Mouse (Mus musculus) midbrain, postnatal 0 days (tissue): Measurements from ENCODE around the gene Lypd6b. TPM values are rescaled to one million over a fixed set of nuclear protein-coding genes. Genes with fewer than 3 reads are reported as not detected.

Experiments
- ATAC-seq: fragments of 200-750 bp; cut with Nextera tagmentation; 2 replicates; pipeline ENCODE4 v1.8.0; 2017; ENCODE audit warnings: moderate number of reproducible peaks, mild to moderate bottlenecking, moderate TSS enrichment, moderate library complexity; ENCODE audit not compliant: low FRiP score
- DNase-seq: peaks from one replicate; pipeline ENCODE4 v3.0.0-alpha.2; 2015; ENCODE audit warnings: low spot score
- H3K27ac ChIP-seq: fragments of 300-500 bp; sonication (generic); 2 replicates; pipeline ENCODE4 v1.5.1; 2014; ENCODE audit warnings: low read depth, mild to moderate bottlenecking, low read length, mixed read lengths
- H3K27me3 ChIP-seq: fragments of 300-500 bp; sonication (generic); 2 replicates; pipeline ENCODE4 v1.6.1; 2014; ENCODE audit warnings: low read length, control low read depth, mixed read lengths; ENCODE audit not compliant: insufficient read depth
- H3K36me3 ChIP-seq: fragments of 300-500 bp; sonication (generic); 2 replicates; pipeline ENCODE4 v1.6.1; 2014; ENCODE audit warnings: low read length, control low read depth, mixed read lengths; ENCODE audit not compliant: insufficient read depth
- H3K4me1 ChIP-seq: fragments of 300-500 bp; sonication (generic); 2 replicates; pipeline ENCODE4 v1.6.1; 2014; ENCODE audit warnings: mild to moderate bottlenecking, control low read depth, antibody characterized with exemption, low read length, mixed read lengths; ENCODE audit not compliant: insufficient read depth
- H3K4me2 ChIP-seq: fragments of 300-500 bp; sonication (generic); 2 replicates; pipeline ENCODE4 v1.6.1; 2014; ENCODE audit warnings: low read depth, mild to moderate bottlenecking, low read length, mixed read lengths; ENCODE audit not compliant: poor library complexity, severe bottlenecking
- H3K4me3 ChIP-seq: fragments of 300-500 bp; sonication (generic); 2 replicates; pipeline ENCODE4 v1.5.1; 2014; ENCODE audit warnings: low read depth, mild to moderate bottlenecking, low read length, moderate library complexity
- H3K9ac ChIP-seq: fragments of 300-500 bp; sonication (generic); replicated peaks from 2 replicates; pipeline ENCODE4 v1.6.1; 2014; ENCODE audit warnings: mild to moderate bottlenecking, low read length, moderate library complexity, mixed read lengths; ENCODE audit not compliant: poor library complexity, severe bottlenecking
- H3K9me3 ChIP-seq: fragments of 300-500 bp; sonication (generic); 2 replicates; pipeline ENCODE4 v1.6.1; 2016; ENCODE audit warnings: low read length, control low read depth
- CTCF ChIP-seq: IDR thresholded peaks from 2 replicates; pipeline ENCODE4 v1.5.1; 2016; ENCODE audit warnings: antibody characterized with exemption, mild to moderate bottlenecking
- WGBS: fragments of 180-500 bp; shearing (Covaris S2); extraction: QIAGEN DNeasy Blood & Tissue Kit; methylation state at CpG from one replicate; pipeline ENCODE4 v1.1.7; 2014; 5-methylcytosine and 5-hydroxymethylcytosine counted together
- polyA plus RNA-seq: library from polyadenylated mRNA; unstranded; fragments of >200 nt; fragmentation: Nextera tagmentation; extraction: Ambion mirVana; gene quantifications from 2 replicates; pipeline ENCODE4 v1.2.1, GENCODE M21; 2015
- total RNA-seq: library from RNA; depleted of rRNA; stranded (reverse); fragments of >200 nt; gene quantifications from 2 replicates; pipeline ENCODE4 v1.2.3, GENCODE M21; 2014

Lypd6b gene
- total and polyA plus RNA-seq, 2 experiments from 2014 or later: 18.6 to 28.1 TPM

DNA sequence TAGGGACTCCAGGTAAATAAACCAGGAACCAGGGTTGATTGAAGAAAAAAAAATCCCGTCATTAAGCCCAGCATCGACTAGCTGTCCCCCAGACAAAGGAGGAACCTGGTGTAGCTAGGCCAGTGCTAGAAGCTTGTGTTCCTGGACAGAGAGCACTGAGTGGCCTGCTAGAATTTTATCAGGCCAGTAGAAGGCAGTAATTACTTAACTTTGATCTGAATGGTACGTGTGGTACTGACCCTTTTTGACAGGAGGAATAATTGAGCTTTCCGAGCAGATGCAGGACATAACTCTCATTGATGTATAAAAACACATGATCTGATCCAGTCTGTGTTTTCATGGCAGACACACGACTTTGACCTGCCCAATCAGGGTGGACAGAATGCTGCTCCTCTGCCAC is 154.6 kb downstream of the Lypd6b start:
- Histone ChIP-seq H3K27ac (no peak overlapping the region), H3K4me3 (no peak overlapping the region), H3K27me3 (no peaks in the 10 kb centered on the region), H3K9ac (no peak overlapping the region), H3K4me1 (no peaks in the 10 kb centered on the region), H3K4me2 (no peak overlapping the region), H3K36me3 (no peaks in the 10 kb centered on the region), H3K9me3 (no peaks in the 10 kb centered on the region)
- ATAC-seq (no peak), DNase-seq (no peak)
- peak; percentile 41 for TF ChIP-seq CTCF
- 66% methylated on average over 5 of the region's 5 CpGs for WGBS

DNA sequence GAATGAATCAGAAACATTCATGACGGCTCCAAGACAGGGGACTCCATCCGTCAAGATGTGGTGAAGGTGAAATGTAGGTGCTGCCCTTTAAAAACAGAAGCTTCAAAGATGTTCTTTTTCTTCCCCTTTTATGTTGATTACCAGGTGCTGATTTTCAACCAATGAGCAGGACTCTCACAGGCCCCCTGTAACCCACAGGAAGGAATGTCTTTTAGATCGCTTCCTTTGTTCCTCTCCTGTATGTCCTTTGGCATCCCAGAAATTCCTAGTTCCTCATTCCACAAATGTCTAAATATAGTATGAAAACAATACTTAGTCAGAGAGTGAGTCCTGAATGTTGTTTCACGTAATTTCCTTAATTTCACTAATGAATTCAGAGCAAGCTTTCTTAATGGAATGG is 164.2 kb downstream of the Lypd6b start:
- 0 out of 2 replicates have a peak, but pooled peaks cover 2% of the 10 kb centered on the region for H3K4me1 ChIP-seq
- H3K4me3 ChIP-seq: no peak overlapping the region
- no peak for TF ChIP-seq CTCF
- no peak overlapping the region for H3K4me2 ChIP-seq
- no peaks in the 10 kb centered on the region for H3K9me3 ChIP-seq
- DNase-seq: no peak
- no peaks in the 10 kb centered on the region for H3K27me3 ChIP-seq
- no peak overlapping the region for H3K27ac ChIP-seq
- 72% methylated on average over 4 of the region's 4 CpGs for WGBS
- no peak overlapping the region for H3K9ac ChIP-seq
- ATAC-seq: no peak
- no peaks in the 10 kb centered on the region for H3K36me3 ChIP-seq

DNA sequence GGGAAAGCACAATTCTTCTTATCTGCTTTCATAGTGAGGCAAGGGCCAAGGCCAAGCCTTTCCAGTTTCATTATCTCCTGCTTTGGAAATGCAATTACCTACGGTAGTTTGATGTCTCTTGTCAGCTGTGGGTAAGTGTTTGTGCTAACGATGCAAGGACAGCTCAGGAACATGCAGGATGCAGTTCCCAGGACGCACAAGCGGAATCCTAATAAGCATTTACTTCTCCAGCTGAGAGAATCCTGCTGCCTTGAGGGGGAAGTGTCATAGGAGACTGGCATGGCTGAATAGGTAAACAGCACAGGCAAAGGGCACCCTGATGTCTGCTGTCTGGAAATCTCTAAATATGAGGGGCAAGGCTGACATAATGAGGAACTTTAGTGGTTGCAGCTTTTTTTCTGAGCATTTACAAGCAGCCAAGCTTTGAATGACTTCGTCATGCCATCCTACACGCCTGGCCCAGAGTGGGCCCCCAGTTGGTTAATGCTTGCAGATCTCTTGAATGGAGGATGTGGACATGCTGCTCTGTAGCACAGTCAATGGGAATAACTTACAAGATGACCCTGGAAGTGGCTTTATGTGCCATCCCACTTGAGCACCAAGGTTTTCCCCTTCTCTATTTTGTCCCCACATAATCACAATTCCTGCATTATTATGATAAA is 165.3 kb downstream of the Lypd6b start:
- no peak for DNase-seq
- no peak overlapping the region for H3K9ac ChIP-seq
- peak; percentile 47; the same call in 1 of the 2 replicates for ATAC-seq

DNA sequence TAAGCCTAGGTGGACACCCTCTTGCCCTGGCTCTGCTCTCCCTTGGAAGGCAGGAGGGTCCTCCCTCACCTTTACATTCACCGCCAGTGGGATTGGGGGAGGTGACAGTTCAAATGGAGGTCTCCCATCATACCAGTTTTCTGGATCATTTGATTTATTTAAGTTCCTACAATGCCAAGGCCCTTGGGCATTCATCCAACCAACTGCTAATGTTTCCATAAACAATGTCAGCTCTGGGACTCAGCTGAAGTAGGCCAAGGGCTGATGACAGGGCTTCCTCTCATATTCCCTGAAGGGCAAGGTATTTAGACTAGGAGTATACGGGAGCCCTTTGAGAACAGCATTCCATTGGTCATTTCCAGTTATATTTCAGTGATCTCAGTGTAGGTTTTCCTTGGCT is 170.0 kb downstream of the Lypd6b start:
- Histone ChIP-seq H3K9me3 (no peaks in the 10 kb centered on the region), H3K36me3 (no peaks in the 10 kb centered on the region), H3K27ac (no peak overlapping the region), H3K4me3 (no peak overlapping the region), H3K27me3 (no peaks in the 10 kb centered on the region), H3K4me2 (no peak overlapping the region), H3K4me1 (0 out of 2 replicates have a peak, but pooled peaks cover 2% of the 10 kb centered on the region), H3K9ac (no peak overlapping the region)
- TF ChIP-seq CTCF: no peak
- 85% methylated on average over 2 of the region's 2 CpGs for WGBS
- DNase-seq (no peak), ATAC-seq (no peak)

More for the DNA sequence above, 165.3 kb downstream of the Lypd6b start:
- TF ChIP-seq CTCF: no peak
- H3K27me3 ChIP-seq: no peaks in the 10 kb centered on the region
- H3K4me1 ChIP-seq: 0 out of 2 replicates have a peak, but pooled peaks cover 2% of the 10 kb centered on the region
- WGBS: 30% methylated on average over 6 of the region's 6 CpGs
- H3K4me3 ChIP-seq: no peak overlapping the region
- H3K27ac ChIP-seq: no peak overlapping the region
- H3K4me2 ChIP-seq: no peak overlapping the region
- H3K9me3 ChIP-seq: no peaks in the 10 kb centered on the region
- no peaks in the 10 kb centered on the region for H3K36me3 ChIP-seq

DNA sequence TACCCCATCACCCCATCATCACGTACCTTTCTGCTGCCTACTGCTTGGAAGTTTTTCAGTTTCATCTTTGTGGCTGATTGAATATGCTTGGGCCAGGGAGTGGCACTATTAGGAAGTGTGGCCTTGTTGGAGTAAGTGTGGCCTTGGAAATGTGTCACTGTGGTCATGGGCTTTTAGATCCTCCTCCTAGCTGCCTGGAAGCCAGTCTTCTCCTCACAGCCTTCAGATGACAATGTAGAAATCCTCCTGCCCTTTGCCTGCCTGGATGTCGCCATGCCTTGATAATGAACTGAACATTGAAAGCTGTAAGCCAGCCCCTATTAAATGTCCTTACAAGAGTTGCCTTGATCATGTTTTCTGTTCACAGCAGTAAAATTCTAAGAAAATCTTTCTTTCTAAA is 174.5 kb downstream of the Lypd6b start:
- Histone ChIP-seq H3K9ac (no peak overlapping the region), H3K4me3 (no peak overlapping the region), H3K27ac (no peak overlapping the region), H3K4me1 (no peaks in the 10 kb centered on the region), H3K9me3 (no peaks in the 10 kb centered on the region), H3K36me3 (no peaks in the 10 kb centered on the region), H3K4me2 (no peak overlapping the region), H3K27me3 (no peaks in the 10 kb centered on the region)
- DNase-seq (no peak), ATAC-seq (no peak)
- WGBS: 90% methylated on average over 2 of the region's 2 CpGs
- no peak for TF ChIP-seq CTCF

DNA sequence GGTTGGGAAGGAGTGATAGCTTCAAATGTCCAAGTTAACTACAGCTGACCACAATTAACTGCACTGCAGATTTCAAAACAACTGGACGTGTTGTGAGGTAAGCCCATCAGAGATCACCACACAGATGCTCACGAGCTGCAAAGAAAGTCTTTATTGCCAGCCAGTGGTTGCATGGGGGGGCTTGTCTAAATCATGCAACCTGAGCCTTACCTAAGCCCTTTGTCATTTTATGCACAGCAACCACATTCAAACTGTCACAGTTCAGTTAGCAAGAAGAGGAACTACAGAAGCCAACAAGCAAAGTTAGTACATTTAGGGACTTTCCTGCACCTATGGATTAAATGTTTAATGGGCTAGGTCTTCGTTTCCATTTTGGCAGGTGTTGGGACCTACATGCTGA is 177.4 kb downstream of the Lypd6b start:
- no peaks in the 10 kb centered on the region for H3K36me3 ChIP-seq
- H3K4me1 ChIP-seq: no peaks in the 10 kb centered on the region
- H3K27ac ChIP-seq: no peak overlapping the region
- H3K9ac ChIP-seq: no peak overlapping the region
- ATAC-seq (no peak), DNase-seq (no peak)
- no peaks in the 10 kb centered on the region for H3K9me3 ChIP-seq
- WGBS: 77% methylated on average over 3 of the region's 3 CpGs
- TF ChIP-seq CTCF: no peak
- no peak overlapping the region for H3K4me3 ChIP-seq
- H3K27me3 ChIP-seq: no peaks in the 10 kb centered on the region
- H3K4me2 ChIP-seq: no peak overlapping the region
